Mouse (Mus musculus): Measurements from ENCODE around the gene Rpl23. TPM values are rescaled to one million over a fixed set of nuclear protein-coding genes. Genes with fewer than 3 reads are reported as not detected.
A peak's percentile ranks its signal among the peaks of the same experiment; 100 is the strongest.
"Not testable (repeated sequence)": the region's sequence is repeated elsewhere in the genome, so short reads cannot be mapped to it uniquely, and the experiment has no call there.

Rpl23 gene
- polyA plus RNA-seq, 1 experiment, result 603 TPM

GRCm38 (mm10) chr11:97738703-97739102 is 43.5 kb downstream of the Rpl23 start:
- Histone ChIP-seq H3K4me1 (ENCODE audit: control insufficient read depth, insufficient read depth, low read length) (peaks cover 20% of the 10 kb centered on the region), H3K4me3 (ENCODE audit: insufficient read depth, low read length) (no peak overlapping the region), H3K27ac (ENCODE audit: insufficient read depth, low read length) (no peak overlapping the region)
- no peak for TF ChIP-seq CTCF (IDR thresholded peaks at IDR 0.05; ENCODE audit: borderline replicate concordance, insufficient read depth, low read length)
- no peak for TF ChIP-seq POLR2A (IDR thresholded peaks at IDR 0.05; ENCODE audit: low read depth, low read length)

GRCm38 (mm10) chr11:97737600-97737999 is 44.6 kb downstream of the Rpl23 start:
- Histone ChIP-seq H3K4me3 (ENCODE audit: insufficient read depth, low read length) (no peak overlapping the region), H3K27ac (ENCODE audit: insufficient read depth, low read length) (peak overlapping the region; percentile 44; the same call in 1 of the 2 replicates), H3K4me1 (ENCODE audit: control insufficient read depth, insufficient read depth, low read length) (peaks cover 15% of the 10 kb centered on the region)
- TF ChIP-seq CTCF (IDR thresholded peaks at IDR 0.05; ENCODE audit: borderline replicate concordance, insufficient read depth, low read length), result no peak
- TF ChIP-seq POLR2A (IDR thresholded peaks at IDR 0.05; ENCODE audit: low read depth, low read length), result no peak

GRCm38 (mm10) chr11:97736645-97737044 is 45.6 kb downstream of the Rpl23 start:
- Histone ChIP-seq H3K27ac (ENCODE audit: insufficient read depth, low read length) (no peak overlapping the region), H3K4me1 (ENCODE audit: control insufficient read depth, insufficient read depth, low read length) (peaks cover 12% of the 10 kb centered on the region), H3K4me3 (ENCODE audit: insufficient read depth, low read length) (no peak overlapping the region)
- TF ChIP-seq CTCF (IDR thresholded peaks at IDR 0.05; ENCODE audit: borderline replicate concordance, insufficient read depth, low read length) (no peak), POLR2A (IDR thresholded peaks at IDR 0.05; ENCODE audit: low read depth, low read length) (no peak)

GRCm38 (mm10) chr11:97734810-97735209 is 47.4 kb downstream of the Rpl23 start:
- H3K27ac ChIP-seq (ENCODE audit: insufficient read depth, low read length); H3K4me3 ChIP-seq (ENCODE audit: insufficient read depth, low read length); H3K4me1 ChIP-seq (ENCODE audit: control insufficient read depth, insufficient read depth, low read length): not testable (repeated sequence)

- Histone ChIP-seq H3K27ac (ENCODE audit: insufficient read depth, low read length) (no peak overlapping the region), H3K4me3 (ENCODE audit: insufficient read depth, low read length) (no peak overlapping the region)
- no peak for TF ChIP-seq POLR2A (IDR thresholded peaks at IDR 0.05; ENCODE audit: low read depth, low read length)
Observed at GRCm38 (mm10) chr11:97733689-97734088, 48.5 kb downstream of the Rpl23 start.

GRCm38 (mm10) chr11:97728730-97729129 is 53.5 kb downstream of the Rpl23 start:
- Histone ChIP-seq H3K4me3 (ENCODE audit: insufficient read depth, low read length) (no peak overlapping the region), H3K4me1 (ENCODE audit: control insufficient read depth, insufficient read depth, low read length) (peaks cover 1% of the 10 kb centered on the region; the same call in 1 of the 2 replicates), H3K27ac (ENCODE audit: insufficient read depth, low read length) (no peak overlapping the region)
- TF ChIP-seq POLR2A (IDR thresholded peaks at IDR 0.05; ENCODE audit: low read depth, low read length) (no peak), CTCF (IDR thresholded peaks at IDR 0.05; ENCODE audit: borderline replicate concordance, insufficient read depth, low read length) (no peak)

More at GRCm38 (mm10) chr11:97733689-97734088, 48.5 kb downstream of the Rpl23 start:
- H3K4me1 ChIP-seq (ENCODE audit: control insufficient read depth, insufficient read depth, low read length), result peaks cover 7% of the 10 kb centered on the region

GRCm38 (mm10) chr11:97728311-97728710 is 53.9 kb downstream of the Rpl23 start:
- Histone ChIP-seq H3K4me3 (ENCODE audit: insufficient read depth, low read length) (no peak overlapping the region), H3K4me1 (ENCODE audit: control insufficient read depth, insufficient read depth, low read length) (no peaks in the 10 kb centered on the region; the same call in 1 of the 2 replicates), H3K27ac (ENCODE audit: insufficient read depth, low read length) (no peak overlapping the region)
- no peak for TF ChIP-seq POLR2A (IDR thresholded peaks at IDR 0.05; ENCODE audit: low read depth, low read length)
- TF ChIP-seq CTCF (IDR thresholded peaks at IDR 0.05; ENCODE audit: borderline replicate concordance, insufficient read depth, low read length), result no peak

Other genes starting within 250 kb of the Rpl23 start
- gene Srcin1, start 206.3 kb downstream of the Rpl23 start, polyA plus RNA-seq (2011; ENCODE audit: insufficient read length, low read depth, missing spikeins), result 0.18 TPM in 1 of 2 replicates, not detected in the other
- gene Epop, start 152.7 kb downstream of the Rpl23 start, polyA plus RNA-seq (2011; ENCODE audit: insufficient read length, low read depth, missing spikeins), result 1.4 and 2.1 TPM in 2 replicates
- 16.2 and 18.0 TPM in 2 replicates for gene Mllt6, start 119.0 kb downstream of the Rpl23 start, polyA plus RNA-seq (2011; ENCODE audit: insufficient read length, low read depth, missing spikeins)
- 39.9 and 42.5 TPM in 2 replicates for gene Cisd3, start 96.6 kb downstream of the Rpl23 start, polyA plus RNA-seq (2011; ENCODE audit: insufficient read length, low read depth, missing spikeins)
- gene Pcgf2, start 81.9 kb downstream of the Rpl23 start, polyA plus RNA-seq (2011; ENCODE audit: insufficient read length, low read depth, missing spikeins), result 42.3 and 54.0 TPM in 2 replicates
- gene Psmb3, start 79.0 kb downstream of the Rpl23 start, polyA plus RNA-seq (2011; ENCODE audit: insufficient read length, low read depth, missing spikeins), result 229 and 259 TPM in 2 replicates
- gene Pip4k2b, start 37.7 kb downstream of the Rpl23 start, polyA plus RNA-seq (2011; ENCODE audit: insufficient read length, low read depth, missing spikeins), result 40.7 and 42.6 TPM in 2 replicates
- 14.0 and 16.4 TPM in 2 replicates for gene Cwc25, start 15.9 kb downstream of the Rpl23 start, polyA plus RNA-seq (2011; ENCODE audit: insufficient read length, low read depth, missing spikeins)
- not detected in 2 replicates for gene 1700001P01Rik, start 6.5 kb downstream of the Rpl23 start, polyA plus RNA-seq (2011; ENCODE audit: insufficient read length, low read depth, missing spikeins)
- gene Lasp1, start 16.6 kb upstream of the Rpl23 start, polyA plus RNA-seq (2011; ENCODE audit: insufficient read length, low read depth, missing spikeins), result 243 and 284 TPM in 2 replicates
- 4.8 and 7.2 TPM in 2 replicates for gene B230217C12Rik, start 58.3 kb upstream of the Rpl23 start, polyA plus RNA-seq (2011; ENCODE audit: insufficient read length, low read depth, missing spikeins)
- gene Fbxo47, start 101.7 kb upstream of the Rpl23 start, polyA plus RNA-seq (2011; ENCODE audit: insufficient read length, low read depth, missing spikeins), result 0.53 and 1.4 TPM in 2 replicates
- gene Plxdc1, start 204.0 kb upstream of the Rpl23 start, polyA plus RNA-seq (2011; ENCODE audit: insufficient read length, low read depth, missing spikeins), result 0.68 and 0.86 TPM in 2 replicates
- 2.2 and 3.8 TPM in 2 replicates for gene Arl5c, start 213.7 kb upstream of the Rpl23 start, polyA plus RNA-seq (2011; ENCODE audit: insufficient read length, low read depth, missing spikeins)
- 4.9 and 7.1 TPM in 2 replicates for gene Cacnb1, start 240.6 kb upstream of the Rpl23 start, polyA plus RNA-seq (2011; ENCODE audit: insufficient read length, low read depth, missing spikeins)
- gene Rpl19, start 244.3 kb upstream of the Rpl23 start, polyA plus RNA-seq (2011; ENCODE audit: insufficient read length, low read depth, missing spikeins), result 1,914 and 2,034 TPM in 2 replicates

Measured in embryonic fibroblast, embryonic 13.5 days (primary cell).